Mouse (Mus musculus) liver, postnatal 0 days (tissue): ENCODE measurements at regions not wholly inside any gene's neighbourhood (a gene's known extent, or its start where the extent isn't known, plus 50 kb on each side); places are given as distances from the start of the nearest gene placed in this dataset.

Source experiments
- ATAC-seq: fragments of 200-750 bp; cut with Nextera tagmentation; 2 replicates; pipeline ENCODE4 v1.8.0; 2017; ENCODE audit warnings: mild to moderate bottlenecking, moderate library complexity
- DNase-seq: peaks from one replicate; pipeline ENCODE4 v3.0.0-alpha.2; 2016
- H3K27ac ChIP-seq: fragments of 300-500 bp; sonication (generic); 2 replicates; pipeline ENCODE4 v1.5.1; 2014; ENCODE audit warnings: antibody characterized with exemption, moderate library complexity, mild to moderate bottlenecking, low read depth
- H3K27me3 ChIP-seq: fragments of 300-500 bp; sonication (generic); 2 replicates; pipeline ENCODE4 v1.6.1; 2014; ENCODE audit warnings: low read length, control low read depth, mixed read lengths; ENCODE audit not compliant: insufficient read depth
- H3K36me3 ChIP-seq: fragments of 300-500 bp; sonication (generic); replicated peaks from 2 replicates; pipeline ENCODE4 v1.6.1; 2014; ENCODE audit warnings: mild to moderate bottlenecking, control low read depth, low read length, moderate library complexity, mixed read lengths; ENCODE audit not compliant: insufficient read depth
- H3K4me1 ChIP-seq: fragments of 300-500 bp; sonication (generic); 2 replicates; pipeline ENCODE4 v1.6.1; 2014; ENCODE audit warnings: antibody characterized with exemption, mild to moderate bottlenecking, control low read depth; ENCODE audit not compliant: insufficient read depth
- H3K4me2 ChIP-seq: fragments of 300-500 bp; sonication (generic); 2 replicates; pipeline ENCODE4 v1.6.1; 2014; ENCODE audit warnings: low read depth, mild to moderate bottlenecking, low read length, moderate library complexity, mixed read lengths
- H3K4me3 ChIP-seq: fragments of 300-500 bp; sonication (generic); 2 replicates; pipeline ENCODE4 v1.5.1; 2014; ENCODE audit warnings: low read depth, low read length
- H3K9ac ChIP-seq: fragments of 300-500 bp; sonication (generic); replicated peaks from 2 replicates; pipeline ENCODE4 v1.6.1; 2014; ENCODE audit warnings: mild to moderate bottlenecking, moderate library complexity
- H3K9me3 ChIP-seq: fragments of 300-500 bp; sonication (generic); 2 replicates; pipeline ENCODE4 v1.6.1; 2016; ENCODE audit warnings: mild to moderate bottlenecking, control low read depth, low read length, mixed read lengths
- CTCF ChIP-seq: sonication (generic); IDR thresholded peaks from 2 replicates; pipeline ENCODE4 v1.5.1; 2016; ENCODE audit warnings: antibody characterized with exemption, low read depth
- EP300 ChIP-seq: IDR thresholded peaks from 2 replicates; pipeline ENCODE4 v1.6.1; 2016; ENCODE audit warnings: antibody characterized with exemption, low read depth, mild to moderate bottlenecking
- WGBS: fragments of 180-500 bp; shearing (Covaris S2); extraction: QIAGEN DNeasy Blood & Tissue Kit; methylation state at CpG from one replicate; pipeline ENCODE4 v1.1.7; 2014; ENCODE audit not compliant: insufficient replicate concordance; 5-methylcytosine and 5-hydroxymethylcytosine counted together

DNA sequence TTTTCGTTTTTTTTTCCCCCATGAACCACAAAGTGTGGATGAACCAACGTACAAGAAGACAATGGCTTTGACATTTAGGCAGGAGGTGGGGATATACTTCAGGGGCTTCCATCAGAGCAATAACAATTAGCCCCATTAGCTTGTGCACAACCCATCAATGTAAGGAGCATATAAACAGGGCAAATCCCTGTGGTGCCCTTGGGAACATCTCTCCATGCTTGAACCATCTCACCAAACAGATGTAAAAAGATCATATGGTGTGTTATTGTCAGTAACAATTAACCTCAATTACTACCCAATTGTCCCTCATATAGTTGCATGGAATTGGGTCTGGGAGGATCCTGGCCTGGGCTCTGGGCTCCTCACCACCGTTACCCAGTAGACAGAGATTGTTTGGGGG is 328.5 kb downstream of the Pik3r1 start:
- Histone ChIP-seq H3K36me3 (no peaks in the 10 kb centered on the region), H3K27ac (no peak overlapping the region), H3K4me3 (no peak overlapping the region), H3K4me2 (no peak overlapping the region), H3K9me3 (no peaks in the 10 kb centered on the region), H3K9ac (no peak overlapping the region), H3K27me3 (no peaks in the 10 kb centered on the region), H3K4me1 (no peaks in the 10 kb centered on the region)
- ATAC-seq: no peak
- TF ChIP-seq EP300 (no peak), CTCF (no peak)
- no peak for DNase-seq
- 64% methylated on average over 3 of the region's 3 CpGs for WGBS

DNA sequence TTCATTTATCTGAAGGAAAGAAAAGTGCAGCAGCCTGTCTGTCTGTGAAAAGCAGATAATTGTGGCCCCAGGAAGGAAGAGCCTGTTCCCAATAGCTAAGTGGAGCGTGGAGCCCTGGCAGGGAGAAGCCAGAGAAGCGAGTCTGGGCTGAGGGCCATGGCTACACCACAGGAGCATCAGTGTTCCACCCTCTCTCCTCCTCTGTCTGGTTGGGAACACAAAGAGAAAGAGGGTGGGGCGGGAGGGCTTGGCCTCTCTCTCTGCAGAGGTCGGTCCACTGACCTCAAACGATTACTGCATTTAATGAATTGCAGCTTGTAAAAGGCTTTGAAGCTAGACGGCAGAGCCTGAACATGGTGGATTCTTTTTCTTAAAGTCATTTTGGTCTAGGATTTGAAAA is 329.0 kb downstream of the Pik3r1 start:
- no peak for DNase-seq

DNA sequence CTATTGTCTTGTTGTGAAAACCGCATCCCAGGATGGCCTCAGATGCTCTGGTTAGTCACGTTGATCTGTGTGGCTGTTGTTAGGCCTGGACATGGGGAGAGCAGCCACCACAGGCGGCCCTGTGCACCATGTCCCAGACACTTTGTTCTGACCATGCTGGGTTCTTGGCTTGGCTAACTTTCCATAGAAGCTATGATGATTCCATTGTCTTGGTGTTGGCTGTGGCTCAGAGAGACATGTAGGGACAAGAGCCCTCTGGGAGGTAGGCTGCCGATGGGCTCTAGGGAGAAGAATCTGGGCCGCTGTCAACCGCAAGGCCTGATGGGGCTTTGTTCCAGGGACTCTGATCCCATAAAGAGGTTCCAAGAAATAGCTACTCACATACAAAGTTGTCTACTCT is 334.9 kb downstream of the Pik3r1 start:
- Histone ChIP-seq H3K36me3 (no peaks in the 10 kb centered on the region), H3K4me3 (no peak overlapping the region), H3K27ac (no peak overlapping the region), H3K9ac (no peak overlapping the region), H3K4me1 (no peaks in the 10 kb centered on the region), H3K9me3 (no peaks in the 10 kb centered on the region), H3K27me3 (no peaks in the 10 kb centered on the region), H3K4me2 (no peak overlapping the region)
- ATAC-seq (no peak), DNase-seq (no peak)
- 79% methylated on average over 6 of the region's 6 CpGs for WGBS
- TF ChIP-seq EP300 (no peak), CTCF (no peak)

More for the DNA sequence above, 329.0 kb downstream of the Pik3r1 start:
- no peak for ATAC-seq
- Histone ChIP-seq H3K4me1 (no peaks in the 10 kb centered on the region), H3K9me3 (no peaks in the 10 kb centered on the region), H3K9ac (no peak overlapping the region), H3K4me2 (no peak overlapping the region), H3K36me3 (no peaks in the 10 kb centered on the region), H3K4me3 (no peak overlapping the region), H3K27me3 (no peaks in the 10 kb centered on the region), H3K27ac (no peak overlapping the region)
- WGBS: 52% methylated on average over 6 of the region's 6 CpGs
- TF ChIP-seq EP300 (no peak), CTCF (no peak)

DNA sequence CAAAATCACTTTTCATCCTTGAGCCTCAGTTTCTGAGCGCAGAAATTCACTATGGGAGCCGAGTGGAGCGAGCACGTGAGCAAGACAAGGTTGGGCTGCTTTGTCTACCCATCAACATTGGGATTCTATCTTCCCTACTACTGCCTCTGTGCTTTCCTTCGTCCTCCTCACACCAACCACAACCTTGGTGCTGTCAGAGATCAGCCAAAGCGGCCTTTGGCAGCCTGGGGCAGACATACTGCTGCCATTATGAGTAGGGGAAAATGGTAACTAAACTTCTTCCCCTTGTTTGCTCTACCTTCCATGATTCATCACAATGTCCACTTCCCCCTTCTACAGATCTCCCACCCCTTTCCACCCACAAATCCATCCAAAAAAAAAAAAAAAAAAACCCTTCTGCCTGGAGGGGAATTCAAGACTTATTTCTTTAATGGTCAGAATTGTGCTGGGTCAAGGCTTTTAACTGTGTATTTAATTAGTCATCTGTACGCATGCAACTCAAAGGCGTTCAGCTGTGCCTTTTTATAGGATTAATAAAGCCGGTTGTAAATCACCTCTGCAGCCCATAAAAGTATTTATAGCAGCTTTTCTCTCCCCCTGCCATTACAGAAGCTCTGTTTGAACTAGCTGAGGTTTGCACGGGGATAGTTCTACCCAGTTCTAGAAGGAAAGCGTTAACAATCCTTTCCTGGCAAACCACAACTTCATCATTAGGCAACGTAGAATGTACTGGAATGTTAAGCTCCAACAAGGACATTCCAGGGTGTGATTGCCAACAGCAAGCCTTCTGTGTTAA is 340.4 kb downstream of the Pik3r1 start:
- Histone ChIP-seq H3K27me3 (no peaks in the 10 kb centered on the region), H3K9ac (no peak overlapping the region), H3K4me1 (no peaks in the 10 kb centered on the region), H3K4me2 (no peak overlapping the region), H3K4me3 (no peak overlapping the region), H3K9me3 (no peaks in the 10 kb centered on the region), H3K27ac (no peak overlapping the region), H3K36me3 (no peaks in the 10 kb centered on the region)
- WGBS: 79% methylated on average over 12 of the region's 12 CpGs
- ATAC-seq (no peak), DNase-seq (no peak)
- TF ChIP-seq CTCF (no peak), EP300 (no peak)

DNA sequence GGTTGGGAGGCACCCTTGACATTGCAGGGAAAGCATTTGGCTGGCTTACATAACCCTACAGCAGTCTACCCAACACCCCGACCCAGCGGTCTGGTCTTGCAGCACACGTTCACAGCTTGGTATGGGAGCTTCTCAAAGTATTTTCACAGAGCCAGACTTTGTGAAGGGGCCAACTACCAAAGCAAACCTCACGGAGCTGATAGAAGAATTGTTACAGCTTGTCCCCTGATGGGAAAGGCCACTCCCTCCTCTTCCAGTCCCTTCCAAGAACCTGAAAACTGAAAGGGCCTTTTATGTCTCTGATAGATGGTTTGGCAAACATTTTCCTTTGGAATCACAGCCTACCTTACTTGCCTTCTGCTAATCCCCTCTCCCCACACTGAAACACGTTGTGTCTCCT is 341.6 kb downstream of the Pik3r1 start:
- TF ChIP-seq CTCF (no peak), EP300 (no peak)
- DNase-seq (no peak), ATAC-seq (no peak)
- Histone ChIP-seq H3K36me3 (no peaks in the 10 kb centered on the region), H3K4me3 (no peak overlapping the region), H3K27ac (no peak overlapping the region), H3K9me3 (no peaks in the 10 kb centered on the region), H3K4me1 (no peaks in the 10 kb centered on the region), H3K4me2 (no peak overlapping the region), H3K9ac (no peak overlapping the region), H3K27me3 (no peaks in the 10 kb centered on the region)
- WGBS: 61% methylated on average over 5 of the region's 5 CpGs

DNA sequence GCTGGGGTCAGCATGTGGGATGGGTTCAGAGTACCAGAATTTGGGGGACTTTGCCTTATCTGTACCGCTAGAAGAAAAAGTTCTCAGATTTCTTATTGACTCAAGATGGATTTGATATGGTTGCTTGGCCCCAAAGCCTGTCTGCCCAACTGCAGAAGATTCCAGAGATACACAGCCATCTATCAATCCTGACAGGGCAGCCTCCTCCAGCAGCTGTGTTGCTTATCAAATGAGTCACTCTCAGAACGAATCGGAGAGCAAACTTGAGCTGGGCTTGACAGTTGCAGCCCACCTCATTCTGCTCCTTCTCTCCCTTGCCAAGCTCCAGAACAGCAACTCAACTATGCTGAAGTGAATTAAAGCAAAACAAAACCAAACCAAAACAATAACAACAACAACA is 345.9 kb downstream of the Pik3r1 start:
- no peak for ATAC-seq
- Histone ChIP-seq H3K4me2 (no peak overlapping the region), H3K27ac (no peak overlapping the region), H3K4me1 (no peaks in the 10 kb centered on the region), H3K9me3 (no peaks in the 10 kb centered on the region), H3K36me3 (no peaks in the 10 kb centered on the region), H3K27me3 (no peaks in the 10 kb centered on the region), H3K4me3 (no peak overlapping the region), H3K9ac (no peak overlapping the region)
- 47% methylated on average over 3 of the region's 3 CpGs for WGBS
- no peak for DNase-seq
- TF ChIP-seq EP300: no peak
- TF ChIP-seq CTCF: no peak
